Mouse (Mus musculus) olfactory bulb, adult 2 months (tissue): ENCODE results near the gene Vps8.
"Not testable (repeated sequence)": the region's sequence is repeated elsewhere in the genome, so short reads cannot be mapped to it uniquely, and the experiment has no call there.

Experiments used
- CTCF ChIP-seq: fragments of 200-500 bp; IDR thresholded peaks from 2 replicates; pipeline ENCODE4 v1.5.1; 2012; ENCODE audit warnings: low read depth, mild to moderate bottlenecking, low read length, moderate library complexity; ENCODE audit not compliant: insufficient read depth
- POLR2A ChIP-seq: fragments of 200-500 bp; IDR thresholded peaks from 2 replicates; pipeline ENCODE4 v1.6.1; 2012; ENCODE audit warnings: mild to moderate bottlenecking, low read depth, low read length, moderate library complexity; ENCODE audit not compliant: insufficient read depth

DNA sequence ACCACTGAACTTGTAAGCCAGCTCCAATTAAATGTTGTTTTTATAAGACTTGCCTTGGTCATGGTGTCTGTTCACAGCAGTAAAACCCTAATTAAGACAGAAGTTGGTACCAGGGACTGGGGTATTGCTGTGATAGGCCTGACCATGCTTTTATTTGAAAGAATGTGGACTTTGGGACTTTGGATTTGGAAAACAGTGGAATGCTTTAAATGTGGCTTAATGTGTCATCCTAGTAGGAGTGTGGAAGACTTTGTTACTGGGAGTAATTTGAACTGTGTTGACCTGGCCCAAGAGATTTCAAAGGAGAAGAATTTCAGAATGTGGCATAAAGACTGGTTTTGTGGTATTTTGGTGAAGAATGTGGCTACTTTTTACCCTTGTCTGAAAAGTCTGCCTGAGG lies 250.1 kb downstream of the Vps8 start:
- TF ChIP-seq POLR2A, CTCF: not testable (repeated sequence)
